Mouse (Mus musculus) heart, adult 9 months (tissue): ENCODE measurements at regions not wholly inside any gene's neighbourhood (a gene's known extent, or its start where the extent isn't known, plus 50 kb on each side); places are given as distances from the start of the nearest gene placed in this dataset.
"Not testable (repeated sequence)": the region's sequence is repeated elsewhere in the genome, so short reads cannot be mapped to it uniquely, and the experiment has no call there.

Source experiments
- DNase-seq, 2 experiments: peaks; one replicate each; pipeline ENCODE4 v3.0.0; 2022; ENCODE audit warnings: low spot score in 2 of 2

GRCm38 (mm10) chr8:15670722-15671121 lies 624.8 kb upstream of the BB014433 start:
- no peak for DNase-seq

GRCm38 (mm10) chr8:15670298-15670697 lies 624.4 kb upstream of the BB014433 start:
- DNase-seq: no peak

GRCm38 (mm10) chr8:15669515-15669914 lies 623.6 kb upstream of the BB014433 start:
- no peak for DNase-seq

GRCm38 (mm10) chr8:15660602-15661001 lies 614.7 kb upstream of the BB014433 start:
- DNase-seq: no peak

- no peak for DNase-seq
These were observed 589.0 kb upstream of the BB014433 start for GRCm38 (mm10) chr8:15634769-15635366.

GRCm38 (mm10) chr8:15628584-15628983 lies 582.7 kb upstream of the BB014433 start:
- no peak for DNase-seq

GRCm38 (mm10) chr8:15623602-15624392 lies 577.9 kb upstream of the BB014433 start:
- not testable (repeated sequence) for DNase-seq

- DNase-seq: no peak
These were observed 564.3 kb upstream of the BB014433 start for GRCm38 (mm10) chr8:15610217-15610616.

GRCm38 (mm10) chr8:15607598-15608215 lies 561.8 kb upstream of the BB014433 start:
- no peak for DNase-seq

- DNase-seq: no peak
These were observed 555.7 kb upstream of the BB014433 start for GRCm38 (mm10) chr8:15601531-15601930.

GRCm38 (mm10) chr8:15593106-15593505 lies 547.2 kb upstream of the BB014433 start:
- DNase-seq: no peak

GRCm38 (mm10) chr8:15583782-15584181 lies 537.9 kb upstream of the BB014433 start:
- DNase-seq: no peak

GRCm38 (mm10) chr8:15570091-15570490 lies 524.2 kb upstream of the BB014433 start:
- no peak for DNase-seq

GRCm38 (mm10) chr8:15567742-15568141 lies 521.9 kb upstream of the BB014433 start:
- no peak for DNase-seq

- no peak for DNase-seq
These were observed 516.7 kb upstream of the BB014433 start for GRCm38 (mm10) chr8:15562310-15563296.

GRCm38 (mm10) chr8:15532027-15532426 lies 486.1 kb upstream of the BB014433 start:
- no peak for DNase-seq

- no peak for DNase-seq
These were observed 479.6 kb upstream of the BB014433 start for GRCm38 (mm10) chr8:15525461-15525860.

GRCm38 (mm10) chr8:15519896-15520295 lies 474.0 kb upstream of the BB014433 start:
- DNase-seq: peak; percentile 72 to 87

GRCm38 (mm10) chr8:15500973-15501372 lies 455.1 kb upstream of the BB014433 start:
- no peak for DNase-seq

GRCm38 (mm10) chr8:15497566-15497965 lies 451.7 kb upstream of the BB014433 start:
- DNase-seq: no peak

- DNase-seq: no peak
These were observed 450.4 kb upstream of the BB014433 start for GRCm38 (mm10) chr8:15496248-15496647.

GRCm38 (mm10) chr8:15490774-15491173 lies 444.9 kb upstream of the BB014433 start:
- DNase-seq: no peak
